In the genomic region with DNA sequence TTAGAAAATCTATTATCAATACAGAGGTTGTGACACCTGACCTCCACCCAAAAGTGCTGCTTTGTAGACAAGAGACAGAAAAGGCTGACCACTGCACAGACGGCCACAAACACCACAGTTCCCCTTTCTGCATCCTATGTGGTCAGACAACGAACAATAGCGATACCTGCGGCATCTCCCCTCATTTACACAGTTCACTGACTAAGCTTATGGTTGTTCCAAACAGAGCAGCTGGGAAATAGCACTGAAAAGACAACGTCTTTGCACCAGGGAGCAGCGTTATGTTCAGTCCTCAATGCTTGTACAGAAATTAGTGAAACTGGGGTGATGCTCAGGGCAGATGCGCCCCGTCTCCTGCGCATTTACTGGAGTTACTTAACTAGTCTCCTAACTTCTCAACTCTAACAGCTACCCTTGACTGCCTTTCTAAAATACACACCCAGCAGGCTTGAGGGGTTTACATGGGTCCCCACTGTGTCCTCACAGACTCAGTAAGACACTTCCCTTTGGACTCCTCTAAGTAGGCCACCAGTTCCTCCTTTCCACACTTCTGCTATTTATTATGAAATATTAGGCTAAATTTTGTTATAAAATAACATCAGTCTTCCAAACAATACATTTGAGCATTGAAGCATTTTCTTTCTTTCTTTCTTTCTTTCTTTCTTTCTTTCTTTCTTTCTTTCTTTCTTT, we compare ENCODE assay signal across 13 mouse cellular contexts.
"Had no signal": no experiment of that assay in that cellular context is flagged by ENCODE, and none has a peak within 500 bp of the region (broad histone marks: within the 10 kb centered on the region; RNA-seq: fewer than 3 reads in every experiment).

No protein-coding gene starts in this region.

- H3K9ac ChIP-seq: liver, embryonic 13.5 days had no signal

- H3K4me1 ChIP-seq: liver, embryonic 13.5 days had no signal

- H3K36me3 ChIP-seq: liver, embryonic 13.5 days had no signal

- H3K4me3 ChIP-seq: layer of hippocampus, adult 2 months; left cerebral cortex, adult 2 months; liver, embryonic 13.5 days had no signal

- ATAC-seq: intestine, postnatal 0 days had no signal

- H3K27me3 ChIP-seq: liver, embryonic 13.5 days had no signal

- H3K4me2 ChIP-seq: liver, embryonic 13.5 days had no signal

- H3K27ac ChIP-seq: kidney, postnatal 0 days; layer of hippocampus, adult 2 months; left cerebral cortex, adult 2 months; liver, embryonic 13.5 days had no signal

- H3K9me3 ChIP-seq: liver, embryonic 13.5 days had no signal

- DNase-seq: kidney, adult 2 months; kidney, postnatal 4 days; layer of hippocampus, adult 9-11 months; liver, embryonic 13.5 days; lung, adult 2 months; lung, postnatal 14 days; midbrain, embryonic 14.5 days; thymus, adult 18-20 months; thymus, postnatal 36 days had no signal
